Mouse (Mus musculus) CD8-positive naive resting alpha-beta T cell, adult 2 months (primary cell): Measurements from ENCODE around the gene Spata2.

Experiments
- DNase-seq, 2 experiments: peaks; one replicate each; pipeline ENCODE4 v3.0.0; 2022; ENCODE audit warnings: low read depth in 2 of 2, low spot score in 2 of 2

The Spata2 gene

DNA sequence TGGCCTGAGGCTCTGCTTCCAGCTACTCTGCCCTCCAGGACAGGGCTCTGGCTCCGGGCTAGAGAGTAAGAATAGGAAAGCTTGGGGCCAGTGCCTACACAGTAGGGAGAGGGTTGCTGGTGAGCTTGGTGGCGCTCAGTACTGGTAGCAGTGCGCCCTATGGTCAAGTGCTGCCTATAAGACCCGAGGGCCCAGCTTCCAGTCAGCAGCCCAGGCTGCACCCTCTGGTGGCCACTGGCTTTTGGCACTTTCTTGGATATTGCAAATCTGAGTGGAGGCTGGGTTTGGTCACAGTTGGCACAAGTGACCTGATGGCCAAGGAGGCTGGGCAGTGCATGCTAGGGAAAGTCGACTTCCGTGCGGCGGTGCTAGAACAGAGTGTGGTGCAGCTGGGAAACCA is 42.0 kb downstream of the Spata2 start:
- no peak for DNase-seq

DNA sequence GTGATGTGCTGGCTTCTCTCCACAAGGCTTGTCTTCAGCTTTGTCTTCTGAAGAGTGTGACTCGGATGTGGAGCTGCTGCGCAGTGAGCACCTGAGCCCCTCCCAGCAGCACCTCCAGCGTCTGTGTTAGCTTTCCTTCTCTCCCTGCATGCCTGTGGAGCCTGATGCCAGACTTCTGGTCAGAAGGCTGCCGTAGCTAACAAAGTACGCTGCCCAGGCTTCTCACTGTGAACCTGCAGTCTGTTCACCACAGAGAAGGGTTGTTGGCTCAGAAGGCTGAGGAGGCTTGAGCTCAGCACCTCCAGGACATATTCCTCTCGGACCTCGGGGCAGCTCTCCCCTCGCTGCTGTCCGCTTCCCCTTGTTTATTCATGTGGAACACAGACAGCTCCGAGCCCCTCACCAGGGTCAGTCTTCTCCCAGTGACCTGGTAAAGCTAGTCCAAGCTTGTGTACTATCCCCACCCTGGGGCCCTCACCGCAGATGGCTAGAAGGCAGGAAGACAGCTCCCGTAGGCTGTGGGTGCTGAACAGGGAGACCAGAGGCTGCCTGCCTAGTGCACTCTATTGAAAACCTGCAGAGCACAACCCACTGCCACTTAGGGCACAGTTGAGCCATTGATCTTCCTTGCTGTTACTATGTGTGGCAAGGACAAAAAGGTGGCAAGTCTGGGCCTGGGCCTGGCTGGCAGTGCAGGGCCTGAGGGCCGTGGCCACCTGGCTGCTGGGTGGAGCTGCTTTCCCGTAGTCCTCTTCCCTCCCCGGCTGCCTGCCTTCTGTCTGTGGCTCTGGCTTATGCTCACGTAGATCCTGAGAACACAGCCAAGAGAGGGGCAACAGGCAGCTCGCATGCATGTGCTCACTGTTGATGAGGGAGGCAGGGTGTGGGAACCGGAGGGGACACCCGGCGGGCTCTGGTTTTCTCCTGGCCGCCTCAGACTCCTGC is 43.1 kb downstream of the Spata2 start:
- DNase-seq: no peak

DNA sequence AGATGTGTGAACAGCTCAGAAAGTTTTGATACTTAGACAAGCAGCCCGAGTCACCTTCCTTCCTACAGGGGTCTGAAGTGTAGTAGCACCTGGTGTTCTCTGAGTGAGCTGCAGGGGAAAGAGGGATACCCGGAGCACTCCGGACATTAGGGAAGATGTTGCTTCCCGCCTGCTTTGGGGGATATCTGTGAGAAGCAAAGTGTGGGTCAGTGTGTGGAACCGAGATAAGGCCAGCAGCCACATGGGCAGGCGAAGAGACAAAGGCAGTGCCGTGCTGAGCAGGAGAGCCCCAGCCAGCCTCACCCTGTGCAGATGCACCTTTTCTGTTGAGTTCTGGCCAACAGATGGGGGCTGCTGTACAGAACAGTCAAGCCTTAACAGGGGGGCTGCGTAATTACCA is 45.1 kb downstream of the Spata2 start:
- DNase-seq: no peak

DNA sequence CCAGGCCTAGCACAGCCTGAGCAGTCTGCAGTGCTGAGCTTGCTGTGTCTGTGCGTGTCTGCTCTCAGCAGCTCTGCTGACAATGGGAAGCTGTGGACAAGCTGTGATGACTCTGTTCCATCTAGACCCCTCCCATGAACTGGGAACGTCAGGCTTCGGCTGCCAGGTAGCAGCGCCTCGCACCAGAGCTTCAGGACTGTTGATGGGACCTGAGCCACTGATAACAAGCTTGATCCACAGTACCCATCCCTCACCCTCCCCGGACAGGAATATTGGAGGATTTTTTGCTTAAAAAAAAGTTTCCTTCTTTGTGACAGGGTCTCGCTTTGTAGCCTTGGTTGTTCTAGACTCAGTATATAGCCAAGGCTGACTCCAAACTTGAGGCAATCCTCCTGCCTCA is 45.5 kb downstream of the Spata2 start:
- DNase-seq: no peak

DNA sequence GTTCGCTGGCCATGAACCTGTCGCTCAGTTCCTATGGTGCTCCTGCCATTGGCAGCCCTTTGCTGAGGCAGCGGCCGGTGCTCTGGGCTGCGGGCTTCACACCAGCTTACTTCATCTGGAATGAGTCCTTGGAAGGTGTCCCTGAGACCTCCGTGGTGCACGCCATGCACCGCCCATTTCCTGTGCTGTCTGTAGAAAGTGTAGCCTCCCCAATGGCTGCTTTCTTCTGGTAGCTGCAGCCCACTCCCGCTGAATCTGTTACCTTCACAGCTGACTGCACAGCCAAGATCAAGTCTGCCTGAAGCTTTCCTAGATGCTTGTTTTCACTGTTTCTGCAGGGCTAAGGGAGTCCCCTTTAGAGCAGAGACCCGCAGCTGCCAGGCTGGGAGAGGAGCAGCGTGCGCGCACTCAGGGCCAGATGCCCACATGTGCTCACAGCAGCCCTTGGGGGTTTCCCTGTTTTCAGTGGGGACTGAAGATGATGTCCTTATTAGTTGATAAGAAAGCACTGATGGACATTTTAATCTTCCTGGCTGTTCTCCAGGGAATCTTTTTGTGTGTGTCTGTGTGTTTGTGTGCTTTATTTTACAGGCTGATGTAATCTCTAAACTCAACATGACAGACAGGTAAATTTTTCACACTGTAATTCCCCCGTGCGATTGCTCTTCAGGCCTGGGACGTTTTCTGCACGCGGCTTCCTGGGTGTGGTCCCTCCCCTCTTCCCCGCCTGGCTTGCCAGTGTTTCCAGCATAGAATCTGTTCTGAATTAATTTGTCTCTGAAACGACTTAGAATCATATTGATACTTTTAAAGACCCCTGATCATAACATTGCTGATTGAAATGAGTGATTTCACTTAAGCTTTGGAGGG is 46.5 kb downstream of the Spata2 start:
- DNase-seq: no peak

DNA sequence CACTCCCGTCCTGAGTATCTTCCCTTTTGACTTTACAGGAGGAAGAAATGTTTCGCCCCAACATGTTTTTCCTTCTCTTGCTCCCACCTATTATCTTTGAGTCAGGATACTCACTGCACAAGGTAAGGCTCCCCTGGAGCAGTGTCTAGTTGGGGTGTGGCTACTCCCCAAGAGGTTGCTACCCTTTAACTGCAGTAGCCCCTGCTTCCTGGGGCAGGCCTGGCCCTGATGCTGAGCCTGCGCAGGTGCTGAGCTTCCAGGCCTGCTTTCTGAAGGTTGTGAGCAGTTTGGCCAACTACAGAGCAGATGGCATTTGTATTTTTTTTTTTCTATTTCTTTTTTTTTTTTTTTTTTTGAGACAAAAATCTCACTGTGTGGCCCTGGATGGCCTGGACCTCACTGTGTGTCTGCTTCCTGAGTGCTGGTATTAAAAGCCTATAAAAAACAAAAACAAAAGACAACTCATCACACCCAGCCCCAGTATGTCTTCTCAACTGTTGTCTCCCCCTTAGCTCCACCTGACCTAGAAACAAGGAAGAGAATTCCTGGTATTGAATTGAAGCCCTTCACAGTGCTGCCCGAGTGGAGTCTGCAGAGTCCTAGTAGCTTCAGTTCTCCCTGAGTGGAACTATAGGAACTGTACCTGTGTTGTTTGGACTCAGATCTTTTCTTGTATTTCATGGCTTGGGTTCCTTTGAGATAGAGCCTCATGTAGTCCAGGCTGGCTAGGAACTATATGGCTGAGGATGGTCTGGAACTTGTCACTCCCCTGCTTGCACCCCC is 49.1 kb downstream of the Spata2 start:
- no peak for DNase-seq

DNA sequence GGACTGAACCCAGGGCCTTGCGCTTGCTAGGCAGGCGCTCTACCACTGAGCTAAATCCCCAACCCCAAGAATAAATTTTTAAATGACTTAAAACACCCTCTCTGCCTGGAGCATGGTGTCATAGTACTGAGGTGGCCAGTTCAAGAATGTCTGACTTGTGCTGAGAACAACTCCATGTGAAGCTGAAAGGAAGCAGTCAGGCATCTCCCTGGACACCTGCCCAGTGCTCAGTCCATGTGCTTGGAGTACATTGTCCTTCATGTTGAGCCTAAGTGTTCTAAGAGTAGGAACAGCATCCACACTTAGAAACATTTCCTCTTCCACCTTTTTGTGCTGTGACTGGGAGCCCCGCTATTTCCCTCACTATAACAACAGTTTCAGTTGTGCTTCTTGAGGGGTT is 53.3 kb downstream of the Spata2 start:
- no peak for DNase-seq

DNA sequence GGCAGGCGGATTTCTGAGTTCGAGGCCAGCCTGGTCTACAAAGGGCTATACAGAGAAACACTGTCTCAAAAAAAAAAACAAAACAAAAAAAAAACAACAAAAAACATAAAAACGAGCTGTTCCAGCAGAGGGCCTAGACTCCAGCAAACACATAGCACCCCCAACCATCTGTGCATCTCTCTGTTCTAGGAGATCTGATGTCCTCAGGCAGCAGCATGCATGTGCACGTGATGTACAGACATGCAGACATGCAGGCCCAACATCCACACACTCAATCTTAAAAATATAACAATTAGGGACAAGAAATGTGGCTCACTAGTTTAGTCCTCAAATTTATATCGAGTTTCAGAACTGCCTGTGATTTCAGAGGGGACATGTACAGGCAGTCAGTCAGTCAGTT is 56.3 kb downstream of the Spata2 start:
- no peak for DNase-seq

DNA sequence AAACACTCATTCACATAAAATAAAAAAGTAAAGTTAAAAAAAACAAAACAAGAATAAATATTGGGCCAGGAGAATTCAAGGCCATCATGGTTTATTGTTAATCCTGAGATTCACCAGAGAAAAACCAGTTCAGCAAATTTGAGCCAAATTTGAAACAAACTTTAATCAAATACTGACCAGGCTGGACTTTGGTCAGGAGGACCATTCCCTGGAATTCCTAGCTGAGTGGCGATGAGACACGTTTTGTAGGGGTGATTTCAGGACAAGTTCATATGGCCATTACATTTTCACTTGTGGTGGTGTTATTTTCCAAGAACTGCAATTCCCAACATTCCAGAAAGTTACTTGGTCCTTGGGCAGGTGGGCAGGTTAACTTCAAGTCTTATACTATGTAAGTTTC is 57.1 kb downstream of the Spata2 start:
- DNase-seq: no peak

DNA sequence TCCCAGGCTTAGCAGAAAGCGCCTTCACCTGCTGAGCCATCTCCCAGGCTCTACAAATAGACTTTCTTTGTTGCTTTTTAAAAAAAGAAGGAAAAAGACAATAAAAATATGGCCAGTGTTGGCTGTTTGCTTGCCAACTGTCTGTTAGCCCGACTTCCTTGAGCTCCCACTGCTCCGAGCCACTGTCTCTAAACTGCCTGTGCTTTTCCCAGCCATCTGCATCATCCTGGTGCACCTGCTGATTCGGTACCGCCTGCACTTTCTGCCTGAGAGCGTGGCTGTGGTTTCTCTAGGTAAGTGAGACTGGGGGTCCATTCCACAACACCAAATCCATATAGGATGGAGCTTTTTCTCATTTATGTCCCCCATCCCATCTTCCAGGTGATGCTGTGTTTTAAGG is 58.1 kb downstream of the Spata2 start:
- no peak for DNase-seq

DNA sequence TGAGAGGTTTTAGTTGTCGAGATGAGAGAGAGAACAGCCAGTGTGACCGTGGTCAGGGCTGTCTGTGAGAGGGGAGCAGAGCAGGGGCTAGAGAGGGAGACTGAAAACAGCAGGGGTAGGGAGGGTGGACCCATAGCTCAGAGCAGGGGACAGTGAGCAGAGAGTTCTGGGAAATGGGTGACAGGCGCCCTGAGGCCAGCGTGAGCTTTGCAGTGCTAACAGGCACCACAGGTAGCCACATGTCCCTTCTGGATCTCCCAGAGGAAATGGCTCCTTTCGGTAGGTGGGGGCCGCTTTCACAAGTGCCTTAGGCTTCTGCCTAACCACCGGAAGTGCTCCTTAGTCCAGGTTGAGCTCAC is 61.3 kb downstream of the Spata2 start:
- DNase-seq: no peak
